Mouse (Mus musculus) thymus, adult 2 months (tissue): ENCODE results near the gene Zfyve9.

Source experiments
- CTCF ChIP-seq: fragments of 200-500 bp; IDR thresholded peaks from 2 replicates; pipeline ENCODE4 v1.5.1; 2012; ENCODE audit warnings: mild to moderate bottlenecking, control low read depth, low read length, moderate library complexity, borderline replicate concordance; ENCODE audit not compliant: control insufficient read depth, poor library complexity, insufficient read depth; ENCODE audit errors: extremely low read depth
- POLR2A ChIP-seq: fragments of 200-500 bp; IDR thresholded peaks from 2 replicates; pipeline ENCODE4 v1.6.1; 2012; ENCODE audit warnings: mild to moderate bottlenecking, low read length, control low read depth, moderate library complexity; ENCODE audit not compliant: control insufficient read depth, poor library complexity, insufficient read depth; ENCODE audit errors: extremely low read depth

GRCm38 (mm10) chr4:108793941-108794340 lies 13.3 kb upstream of the Zfyve9 start:
- TF ChIP-seq POLR2A: no peak
- TF ChIP-seq CTCF: no peak
